Comparison of ENCODE assay signal across 8 mouse cellular contexts in genomic region chr5:122799379-122800344, GRCm38 (mm10). TPM values are rescaled to one million over a fixed set of nuclear protein-coding genes. Genes with fewer than 3 reads are reported as not detected.
DNase-seq lines count a peak whose midpoint lies in the region; ATAC-seq lines count a peak whose summit lies in the region.

No protein-coding gene starts in this region.

- H3K27me3 ChIP-seq in embryonic facial prominence, embryonic 13.5 days, result no peaks in the 10 kb centered on the region
- H3K27me3 ChIP-seq in embryonic facial prominence, embryonic 10.5 days (replicated peaks; ENCODE audit: low read depth, poor library complexity, severe bottlenecking), result no peaks in the 10 kb centered on the region
- no peaks in the 10 kb centered on the region for H3K27me3 ChIP-seq in limb, embryonic 13.5 days
- no peaks in the 10 kb centered on the region for H3K27me3 ChIP-seq in limb, embryonic 10.5 days (ENCODE audit: low read depth, poor library complexity, severe bottlenecking)
- no peaks in the 10 kb centered on the region for H3K27me3 ChIP-seq in hindbrain, embryonic 16.5 days (replicated peaks; ENCODE audit: control insufficient read depth, insufficient read depth, low read length)
- no peaks in the 10 kb centered on the region for H3K27me3 ChIP-seq in midbrain, embryonic 16.5 days (ENCODE audit: control insufficient read depth, insufficient read depth, low read depth, low read length)

- no peak for DNase-seq in embryonic facial prominence, embryonic 10.5 days (ENCODE audit: low spot score)
- DNase-seq in limb, embryonic 10.5 days (ENCODE audit: low spot score), result no peak
- DNase-seq in adrenal gland, adult (ENCODE audit: inconsistent age in 2 of 2, low spot score in 1 of 2), result no peak
- DNase-seq in embryo, embryonic 9.5 days (ENCODE audit: extremely low spot score), result no peak

- whole genome bisulfite sequencing in embryonic facial prominence, embryonic 13.5 days, result 77% methylated on average over 17 of the region's 17 CpGs
- 90% methylated on average over 17 of the region's 17 CpGs for WGBS in embryonic facial prominence, embryonic 10.5 days
- 85% methylated on average over 17 of the region's 17 CpGs for WGBS in limb, embryonic 13.5 days
- 93% methylated on average over 17 of the region's 17 CpGs for WGBS in limb, embryonic 10.5 days
- 64% methylated on average over 17 of the region's 17 CpGs for WGBS in hindbrain, embryonic 16.5 days
- WGBS in midbrain, embryonic 16.5 days, result 81% methylated on average over 17 of the region's 17 CpGs

- H3K4me1 ChIP-seq in embryonic facial prominence, embryonic 13.5 days, result peaks cover 25% of the 10 kb centered on the region
- no peaks in the 10 kb centered on the region for H3K4me1 ChIP-seq in embryonic facial prominence, embryonic 10.5 days
- peaks cover 8% of the 10 kb centered on the region; the same call in 1 of the 2 replicates for H3K4me1 ChIP-seq in limb, embryonic 13.5 days
- no peaks in the 10 kb centered on the region for H3K4me1 ChIP-seq in limb, embryonic 10.5 days
- peaks cover 20% of the 10 kb centered on the region for H3K4me1 ChIP-seq in hindbrain, embryonic 16.5 days (ENCODE audit: control insufficient read depth, insufficient read depth, low read depth, low read length)
- peaks cover 5% of the 10 kb centered on the region; the same call in 1 of the 2 replicates for H3K4me1 ChIP-seq in midbrain, embryonic 16.5 days (ENCODE audit: control insufficient read depth, insufficient read depth, low read length)

- no peak; the same call in 1 of the 2 replicates for ATAC-seq in embryonic facial prominence, embryonic 13.5 days (ENCODE audit: insufficient number of reproducible peaks, insufficient read depth, low FRiP score, low TSS enrichment, low read depth)
- peak; percentile 44 for ATAC-seq in limb, embryonic 13.5 days (ENCODE audit: low FRiP score, low read depth)
- ATAC-seq in hindbrain, embryonic 16.5 days, result peak; percentile 54
- no peak for ATAC-seq in midbrain, embryonic 16.5 days

- H3K9me3 ChIP-seq in embryonic facial prominence, embryonic 13.5 days, result no peaks in the 10 kb centered on the region
- H3K9me3 ChIP-seq in embryonic facial prominence, embryonic 10.5 days, result no peaks in the 10 kb centered on the region
- no peaks in the 10 kb centered on the region for H3K9me3 ChIP-seq in limb, embryonic 13.5 days
- no peaks in the 10 kb centered on the region for H3K9me3 ChIP-seq in limb, embryonic 10.5 days (replicated peaks)
- H3K9me3 ChIP-seq in hindbrain, embryonic 16.5 days (ENCODE audit: control insufficient read depth, low read length), result no peaks in the 10 kb centered on the region
- H3K9me3 ChIP-seq in midbrain, embryonic 16.5 days (replicated peaks; ENCODE audit: control insufficient read depth, low read length, poor library complexity, severe bottlenecking), result no peaks in the 10 kb centered on the region

- H3K4me3 ChIP-seq in embryonic facial prominence, embryonic 13.5 days, result no peak overlapping the region
- H3K4me3 ChIP-seq in embryonic facial prominence, embryonic 10.5 days, result no peak overlapping the region
- H3K4me3 ChIP-seq in limb, embryonic 13.5 days, result no peak overlapping the region
- no peak overlapping the region for H3K4me3 ChIP-seq in limb, embryonic 10.5 days
- no peak overlapping the region for H3K4me3 ChIP-seq in hindbrain, embryonic 16.5 days (ENCODE audit: low read length)
- H3K4me3 ChIP-seq in midbrain, embryonic 16.5 days (ENCODE audit: low read depth, low read length), result no peak overlapping the region

- H3K4me2 ChIP-seq in embryonic facial prominence, embryonic 13.5 days, result no peak overlapping the region
- no peak overlapping the region for H3K4me2 ChIP-seq in limb, embryonic 13.5 days (replicated peaks)
- H3K4me2 ChIP-seq in hindbrain, embryonic 16.5 days (ENCODE audit: low read length), result no peak overlapping the region
- H3K4me2 ChIP-seq in midbrain, embryonic 16.5 days (ENCODE audit: low read length), result no peak overlapping the region

- H3K9ac ChIP-seq in embryonic facial prominence, embryonic 13.5 days, result no peak overlapping the region; the same call in 1 of the 2 replicates
- no peak overlapping the region for H3K9ac ChIP-seq in limb, embryonic 13.5 days
- no peak overlapping the region for H3K9ac ChIP-seq in hindbrain, embryonic 16.5 days (ENCODE audit: low read depth, low read length)
- no peak overlapping the region for H3K9ac ChIP-seq in midbrain, embryonic 16.5 days (ENCODE audit: low read depth, low read length)

- peaks cover 90% of the 10 kb centered on the region for H3K36me3 ChIP-seq in embryonic facial prominence, embryonic 13.5 days
- H3K36me3 ChIP-seq in embryonic facial prominence, embryonic 10.5 days (replicated peaks), result peaks cover 98% of the 10 kb centered on the region
- H3K36me3 ChIP-seq in limb, embryonic 13.5 days, result peaks cover 95% of the 10 kb centered on the region
- H3K36me3 ChIP-seq in limb, embryonic 10.5 days, result peaks cover 98% of the 10 kb centered on the region
- H3K36me3 ChIP-seq in hindbrain, embryonic 16.5 days (ENCODE audit: control insufficient read depth, insufficient read depth, low read length), result peaks cover 57% of the 10 kb centered on the region
- H3K36me3 ChIP-seq in midbrain, embryonic 16.5 days (ENCODE audit: control insufficient read depth, insufficient read depth, low read length), result peaks cover 40% of the 10 kb centered on the region

- peak overlapping the region; percentile 23 for H3K27ac ChIP-seq in embryonic facial prominence, embryonic 13.5 days
- H3K27ac ChIP-seq in embryonic facial prominence, embryonic 10.5 days (replicated peaks), result no peak overlapping the region
- H3K27ac ChIP-seq in limb, embryonic 13.5 days, result peak overlapping the region; percentile 0; the same call in 1 of the 2 replicates
- H3K27ac ChIP-seq in limb, embryonic 10.5 days, result no peak overlapping the region
- H3K27ac ChIP-seq in hindbrain, embryonic 16.5 days (ENCODE audit: low read depth, low read length), result peak overlapping the region; percentile 7
- H3K27ac ChIP-seq in midbrain, embryonic 16.5 days (ENCODE audit: low read length), result peak overlapping the region; percentile 57

RNA-seq across cellular contexts. Expression of gene Camkk2, which starts 20.5 kb away (rescaled TPM):
- 39.9 and 47.3 TPM in 2 replicates for polyA plus RNA-seq in embryonic facial prominence, embryonic 13.5 days (2015; fragmentation: Nextera tagmentation; extraction: Ambion mirVana)
- polyA plus RNA-seq in embryonic facial prominence, embryonic 10.5 days (2016; fragmentation: Nextera tagmentation; extraction: Ambion mirVana), result 21.9 and 26.3 TPM in 2 replicates
- polyA plus RNA-seq in limb, embryonic 13.5 days (2015; fragmentation: Nextera tagmentation; extraction: Ambion mirVana), result 36.4 and 38.0 TPM in 2 replicates
- 29.3 and 30.0 TPM in 2 replicates for polyA plus RNA-seq in limb, embryonic 10.5 days (2016; fragmentation: Nextera tagmentation; extraction: Ambion mirVana)
- 68.1 and 69.3 TPM in 2 replicates for polyA plus RNA-seq in hindbrain, embryonic 16.5 days (2015; fragmentation: Nextera tagmentation; extraction: Ambion mirVana)
- polyA plus RNA-seq in midbrain, embryonic 16.5 days (2015; fragmentation: Nextera tagmentation; extraction: Ambion mirVana), result 63.4 and 69.5 TPM in 2 replicates

RNA-seq across cellular contexts. Expression of gene Anapc5, which starts 21.5 kb away (rescaled TPM):
- 437 and 454 TPM in 2 replicates for polyA plus RNA-seq in embryonic facial prominence, embryonic 13.5 days (2015; fragmentation: Nextera tagmentation; extraction: Ambion mirVana)
- polyA plus RNA-seq in embryonic facial prominence, embryonic 10.5 days (2016; fragmentation: Nextera tagmentation; extraction: Ambion mirVana), result 477 and 502 TPM in 2 replicates
- 463 and 482 TPM in 2 replicates for polyA plus RNA-seq in limb, embryonic 13.5 days (2015; fragmentation: Nextera tagmentation; extraction: Ambion mirVana)
- 489 and 505 TPM in 2 replicates for polyA plus RNA-seq in limb, embryonic 10.5 days (2016; fragmentation: Nextera tagmentation; extraction: Ambion mirVana)
- 495 and 497 TPM in 2 replicates for polyA plus RNA-seq in hindbrain, embryonic 16.5 days (2015; fragmentation: Nextera tagmentation; extraction: Ambion mirVana)
- 520 and 546 TPM in 2 replicates for polyA plus RNA-seq in midbrain, embryonic 16.5 days (2015; fragmentation: Nextera tagmentation; extraction: Ambion mirVana)

RNA-seq across cellular contexts. Expression of gene Rnf34, which starts 50.2 kb away (rescaled TPM):
- polyA plus RNA-seq in embryonic facial prominence, embryonic 13.5 days (2015; fragmentation: Nextera tagmentation; extraction: Ambion mirVana), result 38.9 and 43.0 TPM in 2 replicates
- 48.5 and 48.7 TPM in 2 replicates for polyA plus RNA-seq in embryonic facial prominence, embryonic 10.5 days (2016; fragmentation: Nextera tagmentation; extraction: Ambion mirVana)
- 41.8 and 42.4 TPM in 2 replicates for polyA plus RNA-seq in limb, embryonic 13.5 days (2015; fragmentation: Nextera tagmentation; extraction: Ambion mirVana)
- polyA plus RNA-seq in limb, embryonic 10.5 days (2016; fragmentation: Nextera tagmentation; extraction: Ambion mirVana), result 42.4 and 49.4 TPM in 2 replicates
- polyA plus RNA-seq in hindbrain, embryonic 16.5 days (2015; fragmentation: Nextera tagmentation; extraction: Ambion mirVana), result 46.5 and 52.2 TPM in 2 replicates
- polyA plus RNA-seq in midbrain, embryonic 16.5 days (2015; fragmentation: Nextera tagmentation; extraction: Ambion mirVana), result 48.3 and 50.7 TPM in 2 replicates

Comparison
In these comparisons a context has a peak if more than half of its experiments do, and no peak if none do; other contexts are left out.
1. H3K27ac ChIP-seq: peak in embryonic facial prominence, embryonic 13.5 days (single experiment), limb, embryonic 13.5 days (single experiment), hindbrain, embryonic 16.5 days (single experiment) and midbrain, embryonic 16.5 days (single experiment); none in embryonic facial prominence, embryonic 10.5 days (single experiment) and limb, embryonic 10.5 days (single experiment).
2. ATAC-seq: peak in limb, embryonic 13.5 days (single experiment) and hindbrain, embryonic 16.5 days (single experiment); none in embryonic facial prominence, embryonic 13.5 days (single experiment) and midbrain, embryonic 16.5 days (single experiment).